Mouse (Mus musculus): ENCODE data around the gene Arih2. TPM values are rescaled to one million over a fixed set of nuclear protein-coding genes. Genes with fewer than 3 reads are reported as not detected.

The Arih2 gene
- polyA plus RNA-seq (2016; fragmentation: Nextera tagmentation; extraction: Ambion mirVana): 59.0 and 59.2 TPM in 2 replicates

DNA sequence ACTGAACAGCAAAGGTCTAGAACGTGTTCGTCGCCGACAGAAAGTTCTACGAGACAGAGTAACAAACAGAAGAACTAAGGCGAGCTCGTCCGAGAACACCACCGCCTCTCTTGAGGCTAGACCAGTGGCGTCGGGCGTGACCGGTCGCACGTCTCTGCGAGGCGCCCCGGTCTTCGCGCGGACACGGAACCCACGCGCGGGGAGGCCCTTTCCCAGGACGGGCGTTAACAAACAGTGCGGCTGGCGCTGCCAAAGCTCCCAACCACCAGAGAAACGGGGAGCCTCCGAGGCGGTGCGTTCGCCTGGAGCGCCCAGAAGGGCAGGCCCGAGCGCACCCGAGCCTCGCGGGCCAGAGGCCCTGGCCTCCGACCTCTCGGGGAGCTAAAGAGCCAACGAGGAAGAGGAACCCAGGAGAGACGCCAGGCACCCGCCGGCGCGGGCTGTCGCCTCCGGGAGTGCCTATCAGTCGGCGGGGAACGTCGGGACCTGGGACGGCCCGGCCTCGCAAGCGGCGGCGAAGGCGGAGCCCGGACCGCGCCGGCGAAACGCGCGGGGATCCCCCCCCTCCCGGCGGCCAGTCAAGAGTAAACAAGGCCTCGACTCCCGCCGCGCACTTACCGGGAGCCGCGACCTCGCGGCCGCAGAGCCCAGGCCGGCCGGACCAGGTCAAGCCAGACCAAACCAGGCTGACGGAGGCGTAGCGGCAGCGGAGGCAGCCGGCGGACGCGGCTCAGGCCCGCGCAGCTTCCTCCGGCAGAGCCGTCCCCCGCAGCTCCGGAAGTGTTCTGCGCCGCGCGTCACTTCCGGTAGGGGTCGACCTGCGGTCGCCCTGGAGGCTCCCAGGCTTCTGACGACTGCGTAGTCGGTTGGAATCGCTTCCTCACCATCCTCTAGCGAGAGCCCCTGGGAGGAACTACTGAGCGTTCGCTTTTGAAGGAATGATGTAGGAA, at the start of gene Arih2:
TSS of gene Arih2 (minus strand) at position 776 of the 950 bp plus-strand sequence.
- peak within 1 kb of the TSS; percentile 98 for H3K4me3 ChIP-seq
- WGBS: under 1% methylated on average over 110 of the region's 112 CpGs

DNA sequence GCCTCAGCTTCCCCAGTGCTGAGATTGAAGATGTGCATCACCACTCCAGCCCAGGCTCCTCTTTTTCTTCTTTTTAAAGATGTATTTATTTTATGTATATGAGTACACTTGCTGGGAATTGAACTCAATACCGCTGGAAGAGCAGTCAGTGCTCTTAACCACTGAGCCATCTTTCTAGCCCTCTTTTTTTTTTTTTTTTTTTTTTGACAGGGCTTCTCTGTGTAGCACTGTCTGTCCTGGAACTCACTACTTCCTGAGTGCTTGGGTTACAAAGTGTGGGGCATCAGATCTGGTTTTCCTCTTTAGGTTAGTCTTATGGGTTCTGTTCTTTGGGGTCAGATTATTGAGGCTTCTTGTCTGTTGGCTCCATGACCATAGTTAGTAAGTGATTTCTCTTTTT, 45.3 kb upstream of the Arih2 start:
- Histone ChIP-seq H3K36me3 (peaks cover 5% of the 10 kb centered on the region; the same call in 1 of the 2 replicates), H3K4me1 (peaks cover 27% of the 10 kb centered on the region), H3K27me3 (ENCODE audit: low read depth, poor library complexity, severe bottlenecking) (peaks cover 25% of the 10 kb centered on the region), H3K9me3 (replicated peaks) (no peaks in the 10 kb centered on the region), H3K27ac (no peak overlapping the region), H3K4me3 (no peak overlapping the region)
- DNase-seq (ENCODE audit: low spot score): no peak
- 86% methylated on average over 1 of the region's 1 CpGs for WGBS

More for the DNA sequence above, at the start of gene Arih2:
- peaks cover 14% of the 10 kb centered on the region for H3K36me3 ChIP-seq
- H3K27me3 ChIP-seq (ENCODE audit: low read depth, poor library complexity, severe bottlenecking): no peaks in the 10 kb centered on the region
- H3K4me1 ChIP-seq: peaks cover 23% of the 10 kb centered on the region
- no peaks in the 10 kb centered on the region for H3K9me3 ChIP-seq (replicated peaks)
- DNase-seq (ENCODE audit: low spot score): peak; percentile 95
- H3K27ac ChIP-seq: peak within 1 kb of the TSS; percentile 93

DNA sequence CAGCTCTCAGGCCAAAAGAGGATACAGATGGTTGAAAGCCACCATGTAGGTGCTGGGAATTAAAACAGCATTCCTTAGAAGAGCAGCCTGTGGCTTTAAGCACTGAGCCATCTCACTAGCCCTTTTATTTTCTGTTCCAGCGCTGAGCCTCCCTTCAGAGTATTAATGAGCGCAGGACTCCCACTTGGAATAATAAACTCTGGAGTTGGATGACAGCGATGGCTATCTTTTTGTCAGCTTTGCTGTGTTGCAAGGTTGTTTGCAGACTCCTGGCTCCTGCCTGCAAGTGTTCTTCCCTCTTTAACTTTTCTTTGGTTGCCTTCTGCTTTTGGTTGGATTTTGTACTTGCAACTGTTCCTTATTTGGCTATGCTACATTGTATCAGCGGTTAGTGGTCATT, 44.8 kb upstream of the Arih2 start:
- H3K27ac ChIP-seq: no peak overlapping the region
- WGBS: 90% methylated on average over 4 of the region's 4 CpGs
- peaks cover 27% of the 10 kb centered on the region for H3K4me1 ChIP-seq
- DNase-seq (ENCODE audit: low spot score): no peak
- peaks cover 25% of the 10 kb centered on the region for H3K27me3 ChIP-seq (ENCODE audit: low read depth, poor library complexity, severe bottlenecking)
- peaks cover 5% of the 10 kb centered on the region; the same call in 1 of the 2 replicates for H3K36me3 ChIP-seq
- no peak overlapping the region for H3K4me3 ChIP-seq
- H3K9me3 ChIP-seq (replicated peaks): no peaks in the 10 kb centered on the region

DNA sequence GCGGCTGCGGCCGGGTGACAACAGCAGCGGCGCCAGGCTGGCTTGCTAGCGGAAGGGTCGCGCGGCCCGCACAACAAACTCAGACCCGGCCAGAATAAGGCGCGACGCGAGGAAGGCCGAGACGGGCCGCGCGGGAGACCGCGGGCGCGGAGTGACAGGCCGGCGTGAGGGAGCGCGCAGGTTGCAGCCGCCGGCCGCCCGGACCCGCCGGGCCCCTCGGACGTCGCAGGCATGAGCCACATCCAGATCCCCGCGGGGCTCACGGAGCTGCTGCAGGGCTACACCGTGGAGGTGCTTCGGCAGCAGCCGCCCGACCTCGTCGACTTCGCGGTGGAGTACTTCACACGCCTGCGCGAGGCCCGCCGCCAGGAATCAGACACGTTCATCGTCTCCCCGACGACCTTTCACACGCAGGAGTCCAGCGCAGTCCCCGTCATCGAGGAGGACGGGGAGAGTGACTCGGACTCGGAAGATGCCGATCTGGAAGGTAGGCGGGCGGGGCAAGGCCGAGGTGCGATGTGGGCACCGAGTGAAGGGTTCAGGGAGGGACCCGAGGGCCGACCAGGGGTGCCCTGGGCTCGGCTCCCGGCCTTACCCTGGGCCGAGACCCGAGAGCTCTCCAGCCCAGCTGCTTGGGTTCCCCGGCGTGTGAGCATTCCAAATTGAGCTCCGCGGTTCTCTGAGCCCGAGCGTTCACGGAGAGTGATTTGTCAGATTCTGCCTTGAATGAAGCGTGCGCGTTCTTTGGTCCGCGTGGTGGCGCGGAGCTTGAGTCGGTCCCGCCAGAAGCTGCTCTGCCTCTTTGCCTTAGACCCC, 43.2 kb upstream of the Arih2 start:
- Histone ChIP-seq H3K36me3 (no peaks in the 10 kb centered on the region), H3K27ac (peak overlapping the region; percentile 86), H3K9me3 (replicated peaks) (no peaks in the 10 kb centered on the region), H3K4me3 (peak overlapping the region; percentile 79), H3K27me3 (ENCODE audit: low read depth, poor library complexity, severe bottlenecking) (peaks cover 25% of the 10 kb centered on the region), H3K4me1 (peaks cover 27% of the 10 kb centered on the region)
- under 1% methylated on average over 92 of the region's 92 CpGs for WGBS
- peak; percentile 77 for DNase-seq (ENCODE audit: low spot score)

DNA sequence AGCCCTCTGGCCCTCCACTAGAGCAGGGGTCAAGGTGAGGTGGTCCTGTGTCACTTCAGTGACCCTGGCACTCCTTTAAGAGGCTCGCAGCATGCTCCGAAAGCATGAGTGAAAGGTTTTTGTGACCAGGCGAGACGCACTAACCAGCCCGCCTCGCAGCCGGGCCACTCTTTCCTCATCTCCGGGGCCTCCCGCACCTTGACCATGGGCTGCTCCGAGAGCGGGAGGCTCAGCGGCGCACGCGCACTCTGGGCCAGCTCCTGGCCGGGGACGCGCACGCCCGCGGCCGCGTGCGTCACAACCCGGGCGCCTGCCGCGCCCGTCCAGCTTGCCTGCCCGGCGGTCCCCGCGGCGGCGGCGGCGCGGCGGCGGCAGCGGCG, 42.6 kb upstream of the Arih2 start:
- H3K27me3 ChIP-seq (ENCODE audit: low read depth, poor library complexity, severe bottlenecking): peaks cover 25% of the 10 kb centered on the region
- H3K4me3 ChIP-seq: peak overlapping the region; percentile 79
- peak overlapping the region; percentile 86 for H3K27ac ChIP-seq
- H3K4me1 ChIP-seq: peaks cover 30% of the 10 kb centered on the region
- peak; percentile 92 for DNase-seq (ENCODE audit: low spot score)
- WGBS: under 1% methylated on average over 42 of the region's 42 CpGs
- no peaks in the 10 kb centered on the region for H3K9me3 ChIP-seq (replicated peaks)
- no peaks in the 10 kb centered on the region for H3K36me3 ChIP-seq

DNA sequence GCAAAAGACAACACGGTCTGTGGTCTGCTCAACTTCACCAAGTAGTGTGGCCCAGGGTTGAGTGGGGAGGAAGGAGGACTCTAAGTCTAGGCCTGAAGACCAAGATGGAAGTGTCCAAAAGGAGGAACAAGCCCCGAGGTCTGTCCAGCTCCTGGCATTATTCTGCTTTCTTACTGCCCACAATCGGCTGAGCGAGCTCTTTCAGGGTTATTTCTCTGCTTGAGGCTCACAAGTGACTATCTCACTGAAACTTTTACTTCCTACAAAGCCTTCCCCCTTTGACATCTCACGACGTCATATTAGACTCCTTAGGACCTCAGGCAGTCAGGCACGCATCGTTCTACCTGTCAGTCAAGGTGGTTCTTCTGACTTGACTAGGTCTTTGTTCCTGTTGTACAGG, 42.2 kb upstream of the Arih2 start:
- Histone ChIP-seq H3K4me3 (peak overlapping the region; percentile 79), H3K27ac (peak overlapping the region; percentile 86), H3K36me3 (no peaks in the 10 kb centered on the region), H3K4me1 (peaks cover 34% of the 10 kb centered on the region), H3K9me3 (replicated peaks) (no peaks in the 10 kb centered on the region), H3K27me3 (ENCODE audit: low read depth, poor library complexity, severe bottlenecking) (peaks cover 25% of the 10 kb centered on the region)
- 74% methylated on average over 8 of the region's 8 CpGs for whole genome bisulfite sequencing
- no peak for DNase-seq (ENCODE audit: low spot score)

DNA sequence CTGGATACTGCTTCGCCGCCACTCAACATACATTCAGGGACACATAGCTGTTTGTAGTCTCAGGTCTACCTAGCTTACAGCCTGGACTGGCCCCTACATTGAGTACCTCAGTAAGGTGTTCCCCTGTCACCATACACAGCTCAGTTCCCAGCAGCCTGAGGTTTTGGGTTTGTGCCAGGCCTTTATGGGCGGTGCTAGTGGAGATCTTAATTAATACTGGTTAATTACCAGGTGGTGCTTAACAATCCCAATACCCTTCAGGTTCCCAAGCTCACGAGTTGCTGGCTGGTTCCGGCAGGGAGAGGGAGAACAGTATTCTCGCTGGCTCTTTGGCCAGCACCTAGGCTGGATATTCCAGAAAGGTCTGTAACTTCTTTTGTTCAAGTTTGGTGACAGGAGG, 41.7 kb upstream of the Arih2 start:
- H3K4me1 ChIP-seq: peaks cover 37% of the 10 kb centered on the region
- peaks cover 25% of the 10 kb centered on the region for H3K27me3 ChIP-seq (ENCODE audit: low read depth, poor library complexity, severe bottlenecking)
- no peak for DNase-seq (ENCODE audit: low spot score)
- H3K4me3 ChIP-seq: no peak overlapping the region
- WGBS: 91% methylated on average over 6 of the region's 6 CpGs
- H3K36me3 ChIP-seq: no peaks in the 10 kb centered on the region
- H3K9me3 ChIP-seq (replicated peaks): no peaks in the 10 kb centered on the region
- H3K27ac ChIP-seq: no peak overlapping the region

DNA sequence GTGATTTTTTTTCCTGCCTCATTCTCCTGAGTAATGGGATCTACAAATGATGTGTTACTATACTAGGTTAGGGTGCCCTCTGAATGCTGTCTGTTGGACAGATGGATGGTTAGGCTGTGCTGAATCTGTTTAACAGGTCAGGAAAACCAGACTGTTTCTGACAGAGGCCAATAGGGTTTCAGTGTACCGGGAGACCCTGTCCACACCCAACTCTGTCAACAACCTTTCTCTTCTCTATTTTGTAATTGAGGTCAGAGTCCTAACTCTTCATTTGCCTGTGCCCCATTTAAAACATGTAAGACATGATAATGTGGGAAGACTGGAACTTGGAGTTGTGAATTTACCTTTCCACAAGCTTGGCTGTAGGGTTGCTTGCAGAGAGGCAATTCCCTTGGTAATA, 40.8 kb upstream of the Arih2 start:
- Histone ChIP-seq H3K27ac (no peak overlapping the region), H3K4me3 (no peak overlapping the region)
- WGBS: 97% methylated on average over 1 of the region's 1 CpGs

DNA sequence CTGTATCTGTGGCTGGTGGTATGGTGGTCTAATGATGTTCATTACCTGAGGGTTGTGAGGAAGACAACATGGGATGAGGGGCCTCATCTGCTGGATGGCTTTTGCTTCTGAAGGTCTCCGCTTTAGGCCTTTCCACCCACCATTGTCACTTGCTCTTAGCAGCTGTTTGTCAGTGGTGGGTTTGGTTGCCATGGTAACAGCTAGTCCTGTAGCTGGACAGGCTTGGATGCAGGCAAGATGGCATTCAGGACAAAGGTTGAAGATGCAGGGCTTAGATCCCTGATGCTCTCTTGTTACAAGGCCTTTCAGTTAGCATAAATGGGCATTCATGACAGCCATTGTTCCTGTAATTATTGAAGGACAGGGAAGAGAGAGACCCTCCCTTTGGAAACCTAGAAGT, 39.9 kb upstream of the Arih2 start, which contains the start of gene Prkar2a:
TSS of gene Prkar2a (plus strand) at position 209 of the 400 bp plus-strand sequence.
- peaks cover 8% of the 10 kb centered on the region; the same call in 1 of the 2 replicates for H3K36me3 ChIP-seq
- peaks cover 24% of the 10 kb centered on the region for H3K27me3 ChIP-seq (ENCODE audit: low read depth, poor library complexity, severe bottlenecking)
- H3K27ac ChIP-seq: no peak within 1 kb of the TSS
- H3K4me3 ChIP-seq: no peak within 1 kb of the TSS
- WGBS: 75% methylated on average over 1 of the region's 1 CpGs
- no peak for DNase-seq (ENCODE audit: low spot score)
- peaks cover 36% of the 10 kb centered on the region for H3K4me1 ChIP-seq
- no peaks in the 10 kb centered on the region for H3K9me3 ChIP-seq (replicated peaks)

More for the DNA sequence above, 40.8 kb upstream of the Arih2 start:
- no peaks in the 10 kb centered on the region for H3K9me3 ChIP-seq (replicated peaks)
- peaks cover 25% of the 10 kb centered on the region for H3K27me3 ChIP-seq (ENCODE audit: low read depth, poor library complexity, severe bottlenecking)
- H3K36me3 ChIP-seq: peaks cover 4% of the 10 kb centered on the region; the same call in 1 of the 2 replicates
- H3K4me1 ChIP-seq: peaks cover 37% of the 10 kb centered on the region
- DNase-seq (ENCODE audit: low spot score): no peak

DNA sequence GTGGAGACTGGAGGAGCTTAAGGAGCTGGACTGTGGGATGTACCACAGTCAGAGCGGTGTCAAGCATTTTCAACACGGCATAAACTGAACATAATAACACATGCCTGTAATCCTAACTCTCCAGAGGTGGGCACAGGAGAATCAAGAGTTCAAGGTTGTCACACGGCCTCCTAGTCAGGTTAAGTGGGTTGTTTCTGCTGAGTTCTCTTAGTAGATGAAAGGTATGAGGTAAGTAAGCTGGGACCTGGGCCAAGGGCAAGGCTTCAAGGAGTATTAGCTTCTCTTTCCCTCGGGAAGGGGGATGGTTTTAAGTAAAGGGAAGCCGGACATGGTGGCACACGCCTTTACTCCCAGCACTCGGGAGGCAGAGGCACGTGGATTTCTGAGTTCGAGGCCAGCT, 39.3 kb upstream of the Arih2 start:
- Histone ChIP-seq H3K27ac (no peak overlapping the region), H3K9me3 (replicated peaks) (no peaks in the 10 kb centered on the region), H3K27me3 (ENCODE audit: low read depth, poor library complexity, severe bottlenecking) (peaks cover 17% of the 10 kb centered on the region), H3K4me3 (no peak overlapping the region), H3K4me1 (peaks cover 33% of the 10 kb centered on the region), H3K36me3 (peaks cover 12% of the 10 kb centered on the region)
- 86% methylated on average over 9 of the region's 9 CpGs for WGBS
- no peak for DNase-seq (ENCODE audit: low spot score)

DNA sequence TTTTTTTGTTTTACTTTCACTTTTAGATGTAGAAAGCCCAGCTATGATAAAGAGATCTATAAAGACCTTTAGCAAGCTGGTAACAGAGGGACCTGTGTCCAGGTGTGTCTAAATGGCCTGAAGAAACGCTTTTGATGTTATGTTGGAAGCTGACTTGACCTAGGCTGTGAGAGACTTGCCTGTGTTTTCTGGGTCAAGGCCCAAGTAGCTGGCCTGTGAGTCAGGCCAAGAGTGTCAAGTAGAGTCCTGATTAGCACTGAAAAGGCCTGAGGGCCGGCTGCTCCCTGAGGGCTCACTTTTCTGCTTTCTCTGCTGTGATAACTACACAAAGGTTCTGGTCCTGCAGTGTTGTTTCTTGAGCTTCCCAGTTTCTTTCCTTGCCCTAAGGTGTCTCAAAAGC, 38.5 kb upstream of the Arih2 start:
- H3K36me3 ChIP-seq: peaks cover 20% of the 10 kb centered on the region
- WGBS: 81% methylated on average over 2 of the region's 2 CpGs
- H3K27ac ChIP-seq: no peak overlapping the region

DNA sequence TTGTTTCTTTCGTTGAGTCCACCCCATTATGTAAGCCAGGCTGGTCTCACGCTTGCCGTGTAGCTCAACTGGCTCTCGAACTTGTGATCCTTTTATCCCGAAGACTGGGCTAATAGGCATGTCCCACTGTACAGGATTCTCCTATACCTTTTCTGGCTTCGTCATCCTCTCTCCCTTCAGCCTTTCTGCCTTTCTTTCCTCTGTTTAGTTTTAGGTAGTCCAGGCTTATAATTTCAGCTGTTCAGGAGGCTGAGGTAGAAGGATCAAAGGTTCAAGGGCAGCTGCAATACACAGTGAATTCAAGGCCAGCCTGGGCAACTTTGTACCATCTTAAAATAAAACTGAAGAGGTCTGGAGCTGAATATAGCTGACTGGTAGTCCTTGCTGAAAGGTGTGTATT, 38.0 kb upstream of the Arih2 start:
- Histone ChIP-seq H3K27me3 (ENCODE audit: low read depth, poor library complexity, severe bottlenecking) (peaks cover 12% of the 10 kb centered on the region), H3K36me3 (peaks cover 25% of the 10 kb centered on the region), H3K27ac (no peak overlapping the region), H3K4me1 (peaks cover 21% of the 10 kb centered on the region), H3K4me3 (no peak overlapping the region), H3K9me3 (replicated peaks) (no peaks in the 10 kb centered on the region)
- no peak for DNase-seq (ENCODE audit: low spot score)
- 84% methylated on average over 6 of the region's 6 CpGs for WGBS

More for the DNA sequence above, 38.5 kb upstream of the Arih2 start:
- H3K27me3 ChIP-seq (ENCODE audit: low read depth, poor library complexity, severe bottlenecking): peaks cover 12% of the 10 kb centered on the region
- peaks cover 26% of the 10 kb centered on the region for H3K4me1 ChIP-seq
- no peak for DNase-seq (ENCODE audit: low spot score)
- no peaks in the 10 kb centered on the region for H3K9me3 ChIP-seq (replicated peaks)
- no peak overlapping the region for H3K4me3 ChIP-seq

Measured in limb, embryonic 10.5 days (tissue).